Mouse (Mus musculus) kidney, postnatal 0 days (tissue): ENCODE measurements around the gene Mindy4. TPM values are rescaled to one million over a fixed set of nuclear protein-coding genes. Genes with fewer than 3 reads are reported as not detected.

Experiments
- ATAC-seq: fragments of 200-750 bp; cut with Nextera tagmentation; replicated peaks from 2 replicates; pipeline ENCODE4 v1.8.0; 2017; ENCODE audit warnings: low read depth, moderate number of reproducible peaks, moderate TSS enrichment, moderate library complexity; ENCODE audit not compliant: low FRiP score
- DNase-seq: peaks from one replicate; pipeline ENCODE4 v3.0.0-alpha.2; 2016; ENCODE audit warnings: low spot score
- H3K27ac ChIP-seq: fragments of 300-500 bp; sonication (generic); 2 replicates; pipeline ENCODE4 v1.5.1; 2014; ENCODE audit warnings: mild to moderate bottlenecking
- H3K27me3 ChIP-seq: fragments of 300-500 bp; sonication (generic); 2 replicates; pipeline ENCODE4 v1.6.1; 2014; ENCODE audit warnings: low read length, mixed read lengths; ENCODE audit not compliant: insufficient read depth
- H3K36me3 ChIP-seq: fragments of 300-500 bp; sonication (generic); 2 replicates; pipeline ENCODE4 v1.6.1; 2014; ENCODE audit warnings: low read length, mixed read lengths; ENCODE audit not compliant: insufficient read depth
- H3K4me1 ChIP-seq: fragments of 300-500 bp; sonication (generic); replicated peaks from 2 replicates; pipeline ENCODE4 v1.6.1; 2014; ENCODE audit warnings: antibody characterized with exemption, low read length, mixed read lengths; ENCODE audit not compliant: insufficient read depth
- H3K4me2 ChIP-seq: fragments of 300-500 bp; sonication (generic); 2 replicates; pipeline ENCODE4 v1.6.1; 2014; ENCODE audit warnings: mild to moderate bottlenecking, low read length, moderate library complexity, mixed read lengths
- H3K4me3 ChIP-seq: fragments of 300-500 bp; sonication (generic); replicated peaks from 2 replicates; pipeline ENCODE4 v1.5.1; 2014; ENCODE audit warnings: low read depth, low read length
- H3K9ac ChIP-seq: fragments of 300-500 bp; sonication (generic); 2 replicates; pipeline ENCODE4 v1.6.1; 2014; ENCODE audit warnings: low read depth, low read length
- H3K9me3 ChIP-seq: fragments of 300-500 bp; sonication (generic); replicated peaks from 2 replicates; pipeline ENCODE4 v1.6.1; 2016; ENCODE audit warnings: low read length, inconsistent platforms, mixed read lengths
- CTCF ChIP-seq: IDR thresholded peaks from 2 replicates; pipeline ENCODE4 v1.5.1; 2016; ENCODE audit warnings: antibody characterized with exemption, low read depth, mild to moderate bottlenecking, moderate library complexity
- WGBS: fragments of 180-500 bp; shearing (Covaris S2); extraction: QIAGEN DNeasy Blood & Tissue Kit; methylation state at CpG from one replicate; pipeline ENCODE4 v1.1.7; 2014; 5-methylcytosine and 5-hydroxymethylcytosine counted together
- polyA plus RNA-seq: library from polyadenylated mRNA; unstranded; fragments of >200 nt; fragmentation: Nextera tagmentation; extraction: Ambion mirVana; gene quantifications from 2 replicates; pipeline ENCODE4 v1.2.1, GENCODE M21; 2015

Mindy4 gene
- polyA plus RNA-seq, 1 experiment from 2014 or later, result 11.6 TPM

GRCm38 (mm10) chr6:55257246-55257645, 54.1 kb downstream of the Mindy4 start:
- ATAC-seq (no peak), DNase-seq (no peak)
- Histone ChIP-seq H3K4me3 (no peak overlapping the region), H3K27ac (no peak overlapping the region), H3K9ac (no peak overlapping the region), H3K4me1 (no peaks in the 10 kb centered on the region; the same call in 1 of the 2 replicates), H3K9me3 (no peaks in the 10 kb centered on the region), H3K4me2 (no peak overlapping the region), H3K36me3 (no peaks in the 10 kb centered on the region), H3K27me3 (no peaks in the 10 kb centered on the region)
- TF ChIP-seq CTCF, result no peak
- WGBS, result 83% methylated on average over 7 of the region's 7 CpGs

GRCm38 (mm10) chr6:55258428-55259325, 55.5 kb downstream of the Mindy4 start:
- WGBS, result 82% methylated on average over 14 of the region's 14 CpGs
- DNase-seq (no peak), ATAC-seq (no peak)
- H3K4me2 ChIP-seq, result no peak overlapping the region
- H3K27ac ChIP-seq, result no peak overlapping the region
- H3K9me3 ChIP-seq, result no peaks in the 10 kb centered on the region
- no peak overlapping the region for H3K9ac ChIP-seq
- peaks cover 3% of the 10 kb centered on the region; the same call in 1 of the 2 replicates for H3K4me1 ChIP-seq
- no peak for TF ChIP-seq CTCF
- H3K36me3 ChIP-seq, result 0 out of 2 replicates have a peak, but pooled peaks cover 4% of the 10 kb centered on the region
- no peak overlapping the region for H3K4me3 ChIP-seq
- H3K27me3 ChIP-seq, result no peaks in the 10 kb centered on the region

- H3K4me2 ChIP-seq, result no peak overlapping the region
- no peaks in the 10 kb centered on the region for H3K9me3 ChIP-seq
- H3K36me3 ChIP-seq, result 0 out of 2 replicates have a peak, but pooled peaks cover 8% of the 10 kb centered on the region
- DNase-seq (no peak), ATAC-seq (no peak)
- H3K9ac ChIP-seq, result no peak overlapping the region
- H3K27ac ChIP-seq, result no peak overlapping the region
- no peaks in the 10 kb centered on the region for H3K27me3 ChIP-seq
- no peak for TF ChIP-seq CTCF
- peaks cover 3% of the 10 kb centered on the region; the same call in 1 of the 2 replicates for H3K4me1 ChIP-seq
- H3K4me3 ChIP-seq, result no peak overlapping the region
- 73% methylated on average over 12 of the region's 12 CpGs for WGBS
Measured at GRCm38 (mm10) chr6:55262161-55262560, 59.0 kb downstream of the Mindy4 start.

- no peak overlapping the region for H3K27ac ChIP-seq
- H3K4me1 ChIP-seq, result peaks cover 3% of the 10 kb centered on the region; the same call in 1 of the 2 replicates
- H3K27me3 ChIP-seq, result no peaks in the 10 kb centered on the region
- no peak overlapping the region for H3K4me3 ChIP-seq
- no peaks in the 10 kb centered on the region for H3K9me3 ChIP-seq
- 81% methylated on average over 5 of the region's 5 CpGs for WGBS
- ATAC-seq, result no peak
- H3K4me2 ChIP-seq, result no peak overlapping the region
- no peak overlapping the region for H3K9ac ChIP-seq
- DNase-seq, result no peak
- TF ChIP-seq CTCF, result no peak
- H3K36me3 ChIP-seq, result 0 out of 2 replicates have a peak, but pooled peaks cover 8% of the 10 kb centered on the region
Measured at GRCm38 (mm10) chr6:55263490-55264046, 60.4 kb downstream of the Mindy4 start.

GRCm38 (mm10) chr6:55264741-55265366, 61.7 kb downstream of the Mindy4 start:
- no peak for ATAC-seq
- DNase-seq, result no peak
- Histone ChIP-seq H3K27ac (no peak overlapping the region), H3K4me3 (no peak overlapping the region), H3K27me3 (no peaks in the 10 kb centered on the region), H3K4me1 (peaks cover 3% of the 10 kb centered on the region; the same call in 1 of the 2 replicates), H3K9ac (no peak overlapping the region), H3K4me2 (no peak overlapping the region), H3K36me3 (0 out of 2 replicates have a peak, but pooled peaks cover 8% of the 10 kb centered on the region), H3K9me3 (no peaks in the 10 kb centered on the region)
- 95% methylated on average over 7 of the region's 7 CpGs for WGBS
- no peak for TF ChIP-seq CTCF

GRCm38 (mm10) chr6:55272952-55273351, 69.8 kb downstream of the Mindy4 start:
- TF ChIP-seq CTCF, result no peak
- no peak overlapping the region for H3K27ac ChIP-seq
- no peak overlapping the region for H3K9ac ChIP-seq
- H3K36me3 ChIP-seq, result no peaks in the 10 kb centered on the region
- DNase-seq (no peak), ATAC-seq (no peak)
- H3K4me3 ChIP-seq, result no peak overlapping the region
- 85% methylated on average over 7 of the region's 7 CpGs for WGBS
- H3K9me3 ChIP-seq, result no peaks in the 10 kb centered on the region
- H3K27me3 ChIP-seq, result no peaks in the 10 kb centered on the region
- no peak overlapping the region for H3K4me2 ChIP-seq
- H3K4me1 ChIP-seq, result no peaks in the 10 kb centered on the region
